Mouse (Mus musculus): ENCODE measurements at regions not wholly inside any gene's neighbourhood (a gene's known extent, or its start where the extent isn't known, plus 50 kb on each side); places are given as distances from the start of the nearest gene placed in this dataset.

DNA sequence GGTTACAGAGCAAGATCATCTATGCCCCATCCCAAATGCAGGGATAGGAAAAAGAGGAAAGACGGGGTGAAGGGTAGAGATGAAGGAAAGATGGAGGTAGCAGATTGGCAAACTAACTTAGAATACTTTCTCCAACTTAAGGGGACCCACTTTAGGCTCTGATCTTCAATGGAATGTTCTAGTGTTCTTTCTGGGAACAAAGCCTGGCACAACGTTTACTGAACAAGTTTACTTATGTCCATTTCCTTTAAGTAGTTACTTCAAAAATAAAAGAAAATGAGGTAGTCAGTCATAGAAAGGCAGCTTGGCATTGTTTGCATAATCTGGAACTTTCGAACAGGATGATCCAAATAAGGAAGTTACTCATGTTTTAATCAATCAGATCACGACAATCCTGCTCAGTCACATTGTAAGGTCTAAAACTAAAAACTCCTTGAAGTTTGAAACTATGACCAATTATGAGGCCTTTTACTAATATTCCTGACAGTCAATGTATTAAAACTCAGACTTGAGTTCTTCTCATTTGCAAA is 441.7 kb upstream of the Tbl1xr1 start:
- TF ChIP-seq CTCF (IDR thresholded peaks at IDR 0.05; ENCODE audit: extremely low read depth, insufficient read length, insufficient replicate concordance, low read depth, low read length), result no peak
- TF ChIP-seq POLR2A (IDR thresholded peaks at IDR 0.05; ENCODE audit: low read depth, low read length), result no peak
- Histone ChIP-seq H3K27ac (ENCODE audit: insufficient read depth, low read depth, low read length) (no peak overlapping the region), H3K36me3 (ENCODE audit: control insufficient read depth, insufficient read depth, low read length) (no peaks in the 10 kb centered on the region), H3K4me3 (ENCODE audit: low read depth, low read length) (no peak overlapping the region), H3K27me3 (ENCODE audit: control insufficient read depth, insufficient read depth, low read length) (no peaks in the 10 kb centered on the region), H3K4me1 (ENCODE audit: control insufficient read depth, insufficient read depth, insufficient read length, low read length) (peaks cover 3% of the 10 kb centered on the region; the same call in 1 of the 2 replicates)
- WGBS, result 59% methylated on average over 4 of the region's 4 CpGs

DNA sequence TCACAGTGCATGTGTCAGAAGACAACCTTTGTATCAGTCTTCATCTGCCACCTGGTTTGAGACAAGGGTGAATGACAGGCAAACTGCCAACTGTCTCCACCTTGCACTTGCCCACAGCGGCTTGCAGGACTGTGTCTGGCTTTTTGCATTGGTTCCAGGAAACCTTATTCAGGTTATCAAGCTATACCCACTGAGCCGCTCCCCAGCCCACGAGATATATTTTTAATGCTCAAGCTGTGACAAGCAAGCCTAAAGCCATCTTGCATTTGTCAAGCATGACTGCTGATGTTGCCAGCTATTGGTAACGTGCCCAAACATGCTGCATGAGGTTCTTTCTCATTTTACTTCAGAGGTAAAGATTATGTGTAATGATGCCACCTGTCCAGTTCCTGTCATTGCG is 437.6 kb upstream of the Tbl1xr1 start:
- no peaks in the 10 kb centered on the region for H3K27me3 ChIP-seq (ENCODE audit: control insufficient read depth, insufficient read depth, low read length)
- no peak for TF ChIP-seq CTCF (IDR thresholded peaks at IDR 0.05; ENCODE audit: extremely low read depth, insufficient read length, insufficient replicate concordance, low read depth, low read length)
- H3K4me3 ChIP-seq (ENCODE audit: low read depth, low read length), result no peak overlapping the region
- H3K27ac ChIP-seq (ENCODE audit: insufficient read depth, low read depth, low read length), result no peak overlapping the region
- H3K4me1 ChIP-seq (ENCODE audit: control insufficient read depth, insufficient read depth, insufficient read length, low read length), result peaks cover 3% of the 10 kb centered on the region; the same call in 1 of the 2 replicates
- H3K36me3 ChIP-seq (ENCODE audit: control insufficient read depth, insufficient read depth, low read length), result no peaks in the 10 kb centered on the region
- WGBS, result 41% methylated on average over 5 of the region's 5 CpGs

DNA sequence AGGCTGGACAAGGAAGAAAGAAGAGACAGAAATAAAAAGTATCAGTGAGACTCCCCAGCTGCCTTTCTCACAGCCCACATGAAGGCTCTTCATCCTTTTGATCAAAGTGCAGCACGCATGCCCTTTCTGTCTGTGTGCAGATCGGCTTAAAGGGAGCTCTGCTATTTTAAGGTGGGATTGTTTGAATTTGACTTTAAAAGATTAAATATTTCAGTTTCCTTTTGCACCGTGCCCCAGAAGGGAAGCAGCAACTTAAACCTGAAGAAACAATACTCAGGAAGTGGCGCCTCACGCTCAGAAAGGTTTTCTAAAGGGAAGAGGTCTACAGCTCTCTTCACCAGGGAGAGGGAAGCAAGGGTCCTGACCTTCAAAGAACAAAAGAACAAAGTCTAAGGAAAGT is 436.9 kb upstream of the Tbl1xr1 start:
- TF ChIP-seq POLR2A (IDR thresholded peaks at IDR 0.05; ENCODE audit: low read depth, low read length) (no peak), CTCF (IDR thresholded peaks at IDR 0.05; ENCODE audit: extremely low read depth, insufficient read length, insufficient replicate concordance, low read depth, low read length) (no peak)
- Histone ChIP-seq H3K4me1 (ENCODE audit: control insufficient read depth, insufficient read depth, insufficient read length, low read length) (peaks cover 3% of the 10 kb centered on the region; the same call in 1 of the 2 replicates), H3K27ac (ENCODE audit: insufficient read depth, low read depth, low read length) (no peak overlapping the region), H3K36me3 (ENCODE audit: control insufficient read depth, insufficient read depth, low read length) (no peaks in the 10 kb centered on the region), H3K27me3 (ENCODE audit: control insufficient read depth, insufficient read depth, low read length) (no peaks in the 10 kb centered on the region), H3K4me3 (ENCODE audit: low read depth, low read length) (no peak overlapping the region)
- WGBS, result 59% methylated on average over 5 of the region's 5 CpGs

DNA sequence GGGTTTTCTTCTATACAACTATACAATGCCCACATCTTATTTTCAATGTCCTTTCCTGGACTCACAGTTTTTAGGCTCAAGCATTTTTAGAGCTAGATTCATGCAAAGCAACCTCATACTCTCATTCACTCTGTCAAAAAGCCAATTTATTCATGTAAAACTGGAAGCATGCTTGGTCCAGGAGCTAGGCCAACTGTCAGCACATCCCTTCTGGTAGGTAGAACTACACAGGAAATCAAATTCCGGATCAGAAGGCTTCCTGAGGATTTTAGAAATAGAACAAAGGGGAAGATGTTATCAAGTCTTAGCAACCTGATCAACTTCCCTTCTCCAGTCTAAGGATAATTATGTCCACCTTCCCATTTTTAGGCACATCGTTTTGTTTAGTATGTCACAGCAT is 432.4 kb upstream of the Tbl1xr1 start:
- TF ChIP-seq CTCF (IDR thresholded peaks at IDR 0.05; ENCODE audit: extremely low read depth, insufficient read length, insufficient replicate concordance, low read depth, low read length), result no peak
- TF ChIP-seq POLR2A (IDR thresholded peaks at IDR 0.05; ENCODE audit: low read depth, low read length), result no peak
- Histone ChIP-seq H3K4me1 (ENCODE audit: control insufficient read depth, insufficient read depth, insufficient read length, low read length) (no peaks in the 10 kb centered on the region), H3K27ac (ENCODE audit: insufficient read depth, low read depth, low read length) (no peak overlapping the region), H3K36me3 (ENCODE audit: control insufficient read depth, insufficient read depth, low read length) (no peaks in the 10 kb centered on the region), H3K4me3 (ENCODE audit: low read depth, low read length) (no peak overlapping the region), H3K27me3 (ENCODE audit: control insufficient read depth, insufficient read depth, low read length) (no peaks in the 10 kb centered on the region)
- WGBS, result 83% methylated on average over 2 of the region's 2 CpGs

DNA sequence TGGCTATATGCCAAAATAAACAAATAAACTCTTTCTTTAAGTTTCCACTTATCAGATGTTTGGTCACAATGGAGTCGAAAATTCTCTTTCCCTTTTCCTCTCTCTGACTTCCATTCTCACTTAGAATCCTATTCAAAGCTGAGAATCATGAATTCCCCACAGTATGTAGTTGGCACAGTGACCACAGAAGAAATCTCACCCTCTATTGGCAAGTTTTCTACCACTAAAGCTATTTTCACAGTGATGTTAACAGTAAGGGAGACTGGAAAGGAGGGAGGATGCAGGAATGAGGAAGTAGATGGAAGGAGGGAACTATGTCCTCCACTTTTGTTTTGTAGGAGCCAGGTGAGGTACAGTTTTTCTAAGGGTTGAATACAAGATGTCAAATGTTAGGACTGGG is 431.2 kb upstream of the Tbl1xr1 start:
- Histone ChIP-seq H3K4me1 (ENCODE audit: control insufficient read depth, insufficient read depth, insufficient read length, low read length) (0 out of 2 replicates have a peak, but pooled peaks cover under 1% of the 10 kb centered on the region), H3K36me3 (ENCODE audit: control insufficient read depth, insufficient read depth, low read length) (no peaks in the 10 kb centered on the region), H3K27ac (ENCODE audit: insufficient read depth, low read depth, low read length) (0 out of 2 replicates have a peak overlapping the region, but pooled peaks have one; percentile 5), H3K4me3 (ENCODE audit: low read depth, low read length) (no peak overlapping the region), H3K27me3 (ENCODE audit: control insufficient read depth, insufficient read depth, low read length) (no peaks in the 10 kb centered on the region)
- TF ChIP-seq CTCF (IDR thresholded peaks at IDR 0.05; ENCODE audit: extremely low read depth, insufficient read length, insufficient replicate concordance, low read depth, low read length) (no peak), POLR2A (IDR thresholded peaks at IDR 0.05; ENCODE audit: low read depth, low read length) (no peak)
- WGBS, result 14% methylated on average over 1 of the region's 1 CpGs

DNA sequence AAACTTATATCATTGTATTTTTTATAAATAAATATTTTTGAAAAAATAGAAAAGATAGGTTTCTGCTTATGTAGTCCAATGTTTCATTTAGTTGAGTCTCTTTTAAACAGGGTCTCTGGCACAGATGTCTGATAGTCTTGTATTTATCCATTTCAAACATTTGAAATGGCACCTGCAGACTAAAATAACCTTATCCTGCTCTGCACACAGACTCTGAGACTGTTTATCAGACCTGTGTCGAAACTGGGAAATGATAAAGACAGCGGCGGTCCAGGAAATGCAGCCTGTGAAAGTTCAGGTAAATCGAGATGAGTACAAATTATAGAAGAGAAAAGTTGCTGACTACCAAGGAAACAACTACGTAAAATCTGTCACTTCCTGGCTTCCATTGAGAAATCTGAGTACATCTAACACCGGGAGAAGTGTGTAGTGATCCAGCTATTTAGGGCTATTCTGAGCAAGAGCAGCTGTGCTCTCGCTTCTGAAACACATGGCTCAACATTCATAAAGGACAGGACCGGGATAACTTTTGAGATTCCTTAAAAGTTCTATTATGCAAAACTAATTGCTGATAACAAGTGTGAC is 426.5 kb upstream of the Tbl1xr1 start:
- TF ChIP-seq CTCF (IDR thresholded peaks at IDR 0.05; ENCODE audit: extremely low read depth, insufficient read length, insufficient replicate concordance, low read depth, low read length) (no peak), POLR2A (IDR thresholded peaks at IDR 0.05; ENCODE audit: low read depth, low read length) (no peak)
- Histone ChIP-seq H3K27ac (ENCODE audit: insufficient read depth, low read depth, low read length) (no peak overlapping the region), H3K27me3 (ENCODE audit: control insufficient read depth, insufficient read depth, low read length) (no peaks in the 10 kb centered on the region), H3K4me3 (ENCODE audit: low read depth, low read length) (no peak overlapping the region), H3K36me3 (ENCODE audit: control insufficient read depth, insufficient read depth, low read length) (no peaks in the 10 kb centered on the region), H3K4me1 (ENCODE audit: control insufficient read depth, insufficient read depth, insufficient read length, low read length) (peaks cover 2% of the 10 kb centered on the region; the same call in 1 of the 2 replicates)
- WGBS, result 20% methylated on average over 8 of the region's 8 CpGs

DNA sequence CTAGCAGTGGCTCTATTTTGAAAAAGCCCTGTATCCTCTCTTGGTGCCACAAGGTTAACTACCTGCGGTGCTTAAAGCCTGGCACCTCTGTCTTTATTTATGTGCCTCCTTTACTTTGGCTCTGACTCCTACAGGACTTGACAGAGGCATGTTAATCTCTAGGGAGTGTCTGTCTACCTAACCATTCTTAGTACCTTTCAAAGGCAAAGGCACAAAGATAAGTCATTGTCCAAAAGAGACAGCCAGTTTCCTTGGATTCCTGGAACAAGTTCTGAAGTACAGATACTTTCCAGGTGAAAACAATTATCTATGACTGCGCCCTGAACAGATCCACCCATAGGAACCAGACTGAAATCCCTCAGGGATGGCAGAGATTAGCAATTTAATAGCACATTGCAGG is 421.2 kb upstream of the Tbl1xr1 start:
- peaks cover 1% of the 10 kb centered on the region; the same call in 1 of the 2 replicates for H3K4me1 ChIP-seq (ENCODE audit: control insufficient read depth, insufficient read depth, insufficient read length, low read length)
- WGBS, result 80% methylated on average over 2 of the region's 2 CpGs
- no peak overlapping the region for H3K27ac ChIP-seq (ENCODE audit: insufficient read depth, low read depth, low read length)
- H3K36me3 ChIP-seq (ENCODE audit: control insufficient read depth, insufficient read depth, low read length), result no peaks in the 10 kb centered on the region
- TF ChIP-seq POLR2A (IDR thresholded peaks at IDR 0.05; ENCODE audit: low read depth, low read length) (no peak), CTCF (IDR thresholded peaks at IDR 0.05; ENCODE audit: extremely low read depth, insufficient read length, insufficient replicate concordance, low read depth, low read length) (no peak)
- H3K4me3 ChIP-seq (ENCODE audit: low read depth, low read length), result no peak overlapping the region
- no peaks in the 10 kb centered on the region for H3K27me3 ChIP-seq (ENCODE audit: control insufficient read depth, insufficient read depth, low read length)

Measured in small intestine, adult 2 months (tissue).